Mouse (Mus musculus) midbrain, embryonic 14.5 days (tissue): ENCODE measurements around the gene Tef. TPM values are rescaled to one million over a fixed set of nuclear protein-coding genes. Genes with fewer than 3 reads are reported as not detected.

Source experiments
- ATAC-seq: fragments of 200-750 bp; cut with Nextera tagmentation; 2 replicates; pipeline ENCODE4 v1.8.0; 2017; ENCODE audit warnings: moderate number of reproducible peaks, moderate library complexity; ENCODE audit not compliant: low FRiP score, low TSS enrichment
- DNase-seq: peaks from one replicate; pipeline ENCODE4 v3.0.0-alpha.2; 2015
- H3K27ac ChIP-seq: fragments of 300-500 bp; sonication (generic); replicated peaks from 2 replicates; pipeline ENCODE4 v1.5.1; 2014; ENCODE audit warnings: mild to moderate bottlenecking, low read depth, low read length, moderate library complexity
- H3K27me3 ChIP-seq: fragments of 300-500 bp; sonication (generic); 2 replicates; pipeline ENCODE4 v1.6.1; 2014; ENCODE audit warnings: low read length, control low read depth, mixed read lengths; ENCODE audit not compliant: control insufficient read depth, insufficient read depth
- H3K36me3 ChIP-seq: fragments of 300-500 bp; sonication (generic); 2 replicates; pipeline ENCODE4 v1.6.1; 2014; ENCODE audit warnings: low read length, control low read depth; ENCODE audit not compliant: control insufficient read depth, insufficient read depth
- H3K4me1 ChIP-seq: fragments of 300-500 bp; sonication (generic); 2 replicates; pipeline ENCODE4 v1.6.1; 2014; ENCODE audit warnings: mild to moderate bottlenecking, antibody characterized with exemption, low read length, control low read depth; ENCODE audit not compliant: control insufficient read depth, insufficient read depth
- H3K4me2 ChIP-seq: fragments of 300-500 bp; sonication (generic); 2 replicates; pipeline ENCODE4 v1.6.1; 2014; ENCODE audit warnings: mild to moderate bottlenecking, low read length, moderate library complexity
- H3K4me3 ChIP-seq: fragments of 300-500 bp; sonication (generic); replicated peaks from 2 replicates; pipeline ENCODE4 v1.5.1; 2014; ENCODE audit warnings: low read depth, low read length
- H3K9ac ChIP-seq: fragments of 300-500 bp; sonication (generic); replicated peaks from 2 replicates; pipeline ENCODE4 v1.6.1; 2014; ENCODE audit warnings: mild to moderate bottlenecking, low read length, moderate library complexity
- H3K9me3 ChIP-seq: fragments of 300-500 bp; sonication (generic); 2 replicates; pipeline ENCODE4 v1.6.1; 2016; ENCODE audit warnings: low read length, control low read depth, mixed read lengths; ENCODE audit not compliant: control insufficient read depth
- WGBS: fragments of 180-500 bp; shearing (Covaris S2); extraction: QIAGEN DNeasy Blood & Tissue Kit; methylation state at CpG from one replicate; pipeline ENCODE4 v1.1.7; 2014; 5-methylcytosine and 5-hydroxymethylcytosine counted together
- polyA plus RNA-seq: library from polyadenylated mRNA; unstranded; fragments of >200 nt; fragmentation: Nextera tagmentation; extraction: Ambion mirVana; gene quantifications from 2 replicates; pipeline ENCODE4 v1.2.1, GENCODE M21; 2014

Tef gene
- polyA plus RNA-seq, 1 experiment from 2014 or later, result 19.6 TPM

DNA sequence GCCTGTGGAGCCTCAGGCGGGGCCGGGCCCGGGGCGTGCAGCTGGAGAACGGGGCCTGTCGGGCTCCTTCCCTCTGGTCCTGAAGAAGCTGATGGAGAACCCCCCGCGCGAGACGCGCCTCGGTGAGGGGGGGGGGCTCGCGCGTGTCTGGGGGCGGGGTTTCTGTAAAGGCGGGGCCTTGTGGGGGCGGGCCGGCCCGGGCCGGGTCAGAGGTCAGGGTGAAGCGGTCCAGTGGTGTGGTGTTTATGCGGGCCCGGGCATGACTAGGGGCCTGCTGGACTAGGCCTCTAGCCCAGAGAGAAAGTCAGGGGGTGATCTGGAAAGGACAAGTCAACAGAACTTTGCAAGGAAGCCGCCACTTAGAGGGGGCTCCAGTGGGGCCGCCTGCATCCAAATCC lies 9.4 kb downstream of the Tef start:
- DNase-seq (no peak), ATAC-seq (0 out of 2 replicates have a peak, but pooled peaks have one; percentile 0)
- peak overlapping the region; percentile 75 for H3K4me3 ChIP-seq
- 1% methylated on average over 26 of the region's 26 CpGs for WGBS
- peak overlapping the region; percentile 69 for H3K9ac ChIP-seq
- no peaks in the 10 kb centered on the region for H3K27me3 ChIP-seq
- H3K9me3 ChIP-seq, result no peaks in the 10 kb centered on the region
- peak overlapping the region; percentile 84 for H3K27ac ChIP-seq
- peak overlapping the region; percentile 82 for H3K4me2 ChIP-seq
- H3K36me3 ChIP-seq, result peaks cover 16% of the 10 kb centered on the region
- H3K4me1 ChIP-seq, result peaks cover 23% of the 10 kb centered on the region

- no peaks in the 10 kb centered on the region for H3K27me3 ChIP-seq
- 29% methylated on average over 3 of the region's 3 CpGs for WGBS
- H3K27ac ChIP-seq, result no peak overlapping the region
- no peaks in the 10 kb centered on the region for H3K9me3 ChIP-seq
- ATAC-seq (no peak), DNase-seq (no peak)
- peaks cover 23% of the 10 kb centered on the region for H3K4me1 ChIP-seq
- H3K36me3 ChIP-seq, result peaks cover 23% of the 10 kb centered on the region
- peak overlapping the region; percentile 75 for H3K4me3 ChIP-seq
- H3K9ac ChIP-seq, result peak overlapping the region; percentile 69
- H3K4me2 ChIP-seq, result peak overlapping the region; percentile 82
Observed at GRCm38 (mm10) chr15:81812287-81812686, 10.1 kb downstream of the Tef start.

DNA sequence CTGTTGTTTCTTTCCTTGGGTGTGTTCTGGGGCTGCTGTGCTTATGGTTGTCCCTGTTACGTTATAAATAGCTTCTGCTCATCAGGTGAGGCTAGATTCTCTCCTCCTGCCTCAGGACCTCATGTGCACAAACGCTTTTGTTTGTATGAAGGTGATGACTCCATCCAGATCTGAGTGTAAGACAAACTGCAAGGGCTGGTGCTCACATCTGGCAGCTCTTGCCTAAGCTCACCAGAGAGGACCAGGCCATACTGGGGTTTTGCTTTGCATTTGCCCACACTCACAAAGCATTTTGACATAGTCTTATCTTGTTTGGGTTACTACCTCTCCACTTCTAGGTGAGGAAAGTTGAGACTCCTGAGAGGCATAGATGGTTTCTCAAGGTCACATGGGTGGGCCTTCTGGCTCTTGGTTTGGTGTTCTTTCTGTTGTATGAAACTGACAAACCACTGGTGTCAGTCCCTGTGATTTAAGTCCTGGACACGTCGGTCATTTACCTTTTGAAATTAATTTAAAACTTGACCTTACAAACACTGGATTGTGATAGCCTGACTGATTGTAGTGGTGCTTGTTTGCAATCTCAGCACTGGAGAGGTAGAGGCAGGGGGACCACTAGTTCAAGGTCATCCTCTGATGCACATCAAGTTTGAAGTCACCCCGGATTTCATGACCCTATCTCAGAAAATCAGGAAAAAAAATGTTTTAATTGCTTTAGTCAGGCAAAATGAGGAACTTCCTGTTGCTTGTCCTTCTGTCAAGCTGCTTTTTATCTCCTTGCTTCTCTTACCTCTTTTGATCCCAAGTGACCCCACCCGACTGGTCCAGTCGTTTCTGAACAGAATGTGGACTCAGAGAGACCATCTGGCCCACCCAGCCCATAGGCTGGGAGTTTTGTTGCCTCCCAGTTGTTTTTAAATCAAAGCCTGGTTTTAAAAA lies 10.7 kb downstream of the Tef start:
- DNase-seq (no peak), ATAC-seq (no peak)
- H3K9me3 ChIP-seq, result no peaks in the 10 kb centered on the region
- H3K4me2 ChIP-seq, result peak overlapping the region; percentile 82
- peaks cover 30% of the 10 kb centered on the region for H3K36me3 ChIP-seq
- peaks cover 23% of the 10 kb centered on the region for H3K4me1 ChIP-seq
- H3K9ac ChIP-seq, result no peak overlapping the region; the same call in 1 of the 2 replicates
- H3K4me3 ChIP-seq, result peak overlapping the region; percentile 75
- no peak overlapping the region for H3K27ac ChIP-seq
- H3K27me3 ChIP-seq, result no peaks in the 10 kb centered on the region
- WGBS, result 81% methylated on average over 7 of the region's 7 CpGs

GRCm38 (mm10) chr15:81813986-81814705 lies 11.9 kb downstream of the Tef start:
- no peak overlapping the region for H3K9ac ChIP-seq
- WGBS, result 65% methylated on average over 5 of the region's 5 CpGs
- peaks cover 34% of the 10 kb centered on the region for H3K36me3 ChIP-seq
- H3K27me3 ChIP-seq, result no peaks in the 10 kb centered on the region
- ATAC-seq (no peak), DNase-seq (no peak)
- H3K4me2 ChIP-seq, result no peak overlapping the region
- H3K4me1 ChIP-seq, result peaks cover 23% of the 10 kb centered on the region
- H3K27ac ChIP-seq, result no peak overlapping the region
- H3K4me3 ChIP-seq, result no peak overlapping the region
- H3K9me3 ChIP-seq, result no peaks in the 10 kb centered on the region

DNA sequence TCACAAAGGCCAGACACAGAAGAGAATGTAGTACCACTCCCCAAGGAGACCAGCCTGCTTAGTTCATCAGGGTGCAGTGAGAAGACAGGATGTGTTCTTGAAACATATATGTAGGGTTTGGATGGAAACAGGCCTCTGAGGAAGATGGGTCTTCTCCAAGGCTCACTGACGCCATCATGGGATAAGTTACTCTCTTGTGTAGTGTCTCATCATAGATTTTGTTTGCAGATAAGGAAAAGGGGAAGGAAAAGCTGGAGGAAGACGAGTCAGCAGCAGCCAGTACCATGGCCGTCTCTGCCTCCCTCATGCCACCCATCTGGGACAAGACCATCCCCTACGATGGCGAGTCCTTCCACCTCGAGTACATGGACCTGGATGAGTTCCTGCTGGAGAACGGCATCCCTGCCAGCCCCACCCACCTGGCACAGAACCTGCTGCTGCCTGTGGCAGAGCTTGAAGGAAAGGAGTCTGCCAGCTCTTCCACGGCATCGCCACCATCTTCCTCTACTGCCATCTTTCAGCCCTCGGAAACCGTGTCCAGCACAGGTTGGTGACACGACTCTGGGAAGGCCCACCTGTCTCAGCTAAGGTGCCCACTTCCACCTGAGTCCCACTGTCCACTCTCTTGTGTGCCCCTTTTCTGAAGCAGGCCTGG lies 12.6 kb downstream of the Tef start:
- no peaks in the 10 kb centered on the region for H3K9me3 ChIP-seq
- no peak for ATAC-seq
- peaks cover 21% of the 10 kb centered on the region for H3K4me1 ChIP-seq
- H3K36me3 ChIP-seq, result peaks cover 40% of the 10 kb centered on the region
- H3K4me2 ChIP-seq, result no peak overlapping the region
- H3K27ac ChIP-seq, result no peak overlapping the region
- no peak for DNase-seq
- no peak overlapping the region for H3K4me3 ChIP-seq
- H3K9ac ChIP-seq, result no peak overlapping the region
- WGBS, result 90% methylated on average over 12 of the region's 12 CpGs
- no peaks in the 10 kb centered on the region for H3K27me3 ChIP-seq

GRCm38 (mm10) chr15:81818404-81818803 lies 16.2 kb downstream of the Tef start:
- H3K27me3 ChIP-seq, result no peaks in the 10 kb centered on the region
- H3K4me3 ChIP-seq, result no peak overlapping the region
- no peak overlapping the region for H3K4me2 ChIP-seq
- H3K9ac ChIP-seq, result no peak overlapping the region
- peaks cover 74% of the 10 kb centered on the region for H3K36me3 ChIP-seq
- H3K4me1 ChIP-seq, result no peaks in the 10 kb centered on the region
- WGBS, result 91% methylated on average over 3 of the region's 3 CpGs
- H3K9me3 ChIP-seq, result no peaks in the 10 kb centered on the region
- no peak for ATAC-seq
- DNase-seq, result no peak
- no peak overlapping the region for H3K27ac ChIP-seq

DNA sequence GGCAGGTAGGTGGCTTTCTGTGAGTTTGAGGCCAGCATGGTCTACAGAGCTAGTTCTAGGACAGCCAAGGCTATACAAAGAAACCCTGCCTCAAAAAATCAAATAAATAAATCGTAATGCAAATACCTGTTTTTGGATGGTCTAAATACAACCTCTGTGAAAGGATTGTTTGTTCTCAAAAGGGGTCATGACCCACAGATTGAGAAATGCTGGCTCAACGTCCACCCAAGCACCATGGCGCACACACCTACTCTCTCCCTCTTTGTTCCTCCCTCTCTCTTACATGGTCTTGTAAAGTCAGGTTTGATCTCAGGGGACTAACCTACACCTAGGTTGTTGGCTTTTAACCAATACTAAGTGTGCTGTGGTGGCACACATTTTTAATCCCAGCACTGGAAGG lies 20.4 kb downstream of the Tef start:
- Histone ChIP-seq H3K27me3 (no peaks in the 10 kb centered on the region), H3K4me2 (no peak overlapping the region), H3K36me3 (peaks cover 83% of the 10 kb centered on the region), H3K9me3 (no peaks in the 10 kb centered on the region), H3K4me1 (no peaks in the 10 kb centered on the region), H3K27ac (no peak overlapping the region), H3K9ac (no peak overlapping the region), H3K4me3 (no peak overlapping the region)
- DNase-seq (no peak), ATAC-seq (no peak)
- 90% methylated on average over 3 of the region's 3 CpGs for whole genome bisulfite sequencing

DNA sequence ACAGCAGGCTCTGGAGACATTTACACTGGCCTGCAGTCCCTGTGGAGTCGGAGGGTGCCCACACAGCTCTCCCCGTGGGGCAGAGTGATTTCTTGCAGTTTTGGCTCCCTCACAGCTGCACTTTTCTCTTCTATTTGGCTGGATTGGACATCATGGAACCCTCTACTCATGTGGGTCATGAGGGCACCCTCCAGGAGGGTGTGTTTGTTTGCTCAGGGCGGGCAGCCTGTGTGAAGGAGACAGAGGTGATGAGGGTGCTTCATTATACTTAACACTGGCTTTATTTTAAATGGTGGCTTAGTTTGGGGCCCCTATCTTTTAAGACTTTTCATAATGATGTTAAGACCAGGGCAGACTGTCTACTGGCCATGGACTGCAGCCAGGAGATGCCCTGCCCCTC lies 22.6 kb downstream of the Tef start:
- no peaks in the 10 kb centered on the region for H3K4me1 ChIP-seq
- H3K9ac ChIP-seq, result no peak overlapping the region
- WGBS, result 92% methylated on average over 3 of the region's 3 CpGs
- no peak for ATAC-seq
- H3K9me3 ChIP-seq, result no peaks in the 10 kb centered on the region
- DNase-seq, result no peak
- peaks cover 74% of the 10 kb centered on the region for H3K36me3 ChIP-seq
- H3K4me3 ChIP-seq, result no peak overlapping the region
- no peak overlapping the region for H3K4me2 ChIP-seq
- no peak overlapping the region for H3K27ac ChIP-seq
- no peaks in the 10 kb centered on the region for H3K27me3 ChIP-seq
